26 mouse cellular contexts compared by ENCODE assay signal in genomic region chr12:98249671-98250070, GRCm38 (mm10). TPM values are rescaled to one million over a fixed set of nuclear protein-coding genes. Genes with fewer than 3 reads are reported as not detected.
DNase-seq lines count a peak whose midpoint lies in the region; ATAC-seq and TF ChIP-seq lines count a peak whose summit lies in the region.
"Had no signal": no experiment of that assay in that cellular context is flagged by ENCODE, and none has a peak within 500 bp of the region (broad histone marks: within the 10 kb centered on the region; RNA-seq: fewer than 3 reads in every experiment).

No protein-coding gene starts in this region.

- H3K36me3 ChIP-seq in macrophage (ENCODE audit: inconsistent target): peaks cover 32% of the 10 kb centered on the region
- H3K36me3 ChIP-seq: heart, embryonic 15.5 days; stomach, embryonic 15.5 days had no signal

- peak overlapping the region; percentile 66 for H3K27ac ChIP-seq in macrophage
- H3K27ac ChIP-seq: embryonic facial prominence, embryonic 10.5 days; forebrain, embryonic 13.5 days; heart, adult 2 months; heart, embryonic 15.5 days; left cerebral cortex, adult 2 months; midbrain, embryonic 12.5 days; stomach, embryonic 15.5 days had no signal

- peaks cover 53% of the 10 kb centered on the region; the same call in 1 of the 2 replicates for H3K79me2 ChIP-seq in macrophage (ENCODE audit: inconsistent target)

- no peak for TF ChIP-seq CTCF in Patski (IDR thresholded peaks at IDR 0.05)

- POLR2A ChIA-PET in Patski (lab: Charles Lee): no interaction called here

- H3K4me3 ChIP-seq in macrophage (ENCODE audit: inconsistent target): no peak overlapping the region
- H3K4me3 ChIP-seq: embryonic facial prominence, embryonic 10.5 days; forebrain, embryonic 13.5 days; heart, adult 2 months; heart, embryonic 15.5 days; left cerebral cortex, adult 2 months; midbrain, embryonic 12.5 days; stomach, embryonic 15.5 days had no signal

- DNase-seq in 3T3-L1 (ENCODE audit: low read depth, low spot score): peak; percentile 80
- no peak for DNase-seq in Patski (ENCODE audit: low read depth, low spot score)
- DNase-seq in right cerebral cortex, postnatal 10 days (ENCODE audit: low spot score in 2 of 2): no peak
- DNase-seq in embryo, embryonic 10 days (ENCODE audit: low spot score): no peak
- no peak for DNase-seq in spleen, postnatal 10 days (ENCODE audit: low spot score in 2 of 2)
- DNase-seq in layer of hippocampus, postnatal 36 days: no peak
- DNase-seq: adrenal gland, postnatal 36 days; cerebellum, adult 2 months; gastrocnemius, postnatal 14 days; heart, adult 2 months; heart, postnatal 4 days; kidney, adult 2 months; kidney, postnatal 36 days; left cerebral cortex, postnatal 4 days; liver; liver, postnatal 0 days; right cerebral cortex, postnatal 25 days had no signal

- WGBS in macrophage (ENCODE audit: missing documents): 53% methylated on average over 2 of the region's 3 CpGs

- no peaks in the 10 kb centered on the region for H3K27me3 ChIP-seq in Patski
- H3K27me3 ChIP-seq: forebrain, embryonic 13.5 days; heart, embryonic 15.5 days; midbrain, embryonic 12.5 days; stomach, embryonic 15.5 days had no signal

- in situ Hi-C loops in Patski (cut with MboI; ENCODE audit: low pct_unique_long_range_greater_than_20kb): no loop called here

- ATAC-seq in CD4-positive, CD25-positive, alpha-beta regulatory T cell, adult 4 months: peak; percentile 36
- ATAC-seq in Patski: peak; percentile 95
- ATAC-seq: forebrain, embryonic 13.5 days; liver, postnatal 0 days had no signal

- CTCF ChIA-PET in Patski (lab: Charles Lee): no interaction called here

RNA-seq across cellular contexts. Expression of gene Galc, which starts 9.6 kb away (rescaled TPM):
- polyA plus RNA-seq in CD4-positive, CD25-positive, alpha-beta regulatory T cell, adult 4 months (2017; shearing (Covaris generic)): 1 to 10 TPM; 2.4 to 3.3 TPM
- polyA plus RNA-seq in Patski (2021): 60.4 TPM
- 100 to 1,000 TPM in 22 of 26 experiments, 10 to 100 TPM in 4; 19.2 to 310 (median 194) TPM for total RNA-seq in macrophage (2018; cell fraction: chromatin; rRNA removed)
- 100 to 1,000 TPM in 10 of 26 experiments, 10 to 100 TPM in 16; 26.4 to 197 (median 74.6) TPM for total RNA-seq in macrophage (2018; cell fraction: cytosol; rRNA removed)
- total RNA-seq in macrophage (2018; cell fraction: nucleus; rRNA removed): 100 to 1,000 TPM in 21 of 26 experiments, 10 to 100 TPM in 5; 37.1 to 352 (median 156) TPM
- 80.9 to 133 TPM (median 112 TPM) in 3 replicates for polyA plus RNA-seq in macrophage (2018)
- 10 to 100 TPM; 23.7 to 24.9 TPM for total RNA-seq in layer of hippocampus, postnatal 36 days (2021)

RNA-seq across cellular contexts. Expression of gene Gpr65, which starts 18.8 kb away (rescaled TPM):
- 10 to 100 TPM; 55.8 to 64.6 TPM for polyA plus RNA-seq in CD4-positive, CD25-positive, alpha-beta regulatory T cell, adult 4 months (2017; shearing (Covaris generic))
- polyA plus RNA-seq in Patski (2021) (not detected), macrophage (2018) (99.7 to 173 TPM (median 110 TPM) in 3 replicates)
- 100 to 1,000 TPM in 12 of 26 experiments, 10 to 100 TPM in 11, 1 to 10 TPM in 3; 4.4 to 225 (median 96.2) TPM for total RNA-seq in macrophage (2018; cell fraction: chromatin; rRNA removed)
- 100 to 1,000 TPM in 25 of 26 experiments, 10 to 100 TPM in 1; 98.6 to 277 (median 172) TPM for total RNA-seq in macrophage (2018; cell fraction: cytosol; rRNA removed)
- total RNA-seq in macrophage (2018; cell fraction: nucleus; rRNA removed): 100 to 1,000 TPM in 23 of 26 experiments, 10 to 100 TPM in 3; 18.3 to 575 (median 202) TPM
- not detected for total RNA-seq in layer of hippocampus, postnatal 36 days (2021)
- polyA plus RNA-seq: neural tube, embryonic 14.5 days had no signal

Comparison
In these comparisons a context has a peak if more than half of its experiments do, and no peak if none do; other contexts are left out.
1. RNA of gene Galc, which starts 9.6 kb away (polyA plus RNA-seq): 80.9 to 133 TPM in macrophage and 60.4 TPM in Patski (single experiment); 2.4 to 3.3 TPM in CD4-positive, CD25-positive, alpha-beta regulatory T cell, adult 4 months; every median in the first group is over 10 times any median in the second.
2. RNA of gene Gpr65, which starts 18.8 kb away (polyA plus RNA-seq): 99.7 to 173 TPM in macrophage and 55.8 to 64.6 TPM in CD4-positive, CD25-positive, alpha-beta regulatory T cell, adult 4 months; not detected in Patski (single experiment); every median in the first group is over 10 times any median in the second.